ENCODE assay signal across 10 mouse cellular contexts in genomic region chr15:12194817-12195735, GRCm38 (mm10). TPM values are rescaled to one million over a fixed set of nuclear protein-coding genes. Genes with fewer than 3 reads are reported as not detected.
A peak's percentile ranks its signal among the peaks of the same experiment; 100 is the strongest.
DNase-seq lines count a peak whose midpoint lies in the region; ATAC-seq and TF ChIP-seq lines count a peak whose summit lies in the region.
"Had no signal": no experiment of that assay in that cellular context is flagged by ENCODE, and none has a peak within 500 bp of the region (broad histone marks: within the 10 kb centered on the region; RNA-seq: fewer than 3 reads in every experiment).

No protein-coding gene starts in this region.

- H3K9me3 ChIP-seq in heart, embryonic 11.5 days (replicated peaks; ENCODE audit: control insufficient read depth, low read length) = no peaks in the 10 kb centered on the region
- no peaks in the 10 kb centered on the region for H3K9me3 ChIP-seq in lung, postnatal 0 days (ENCODE audit: low read length)
- no peaks in the 10 kb centered on the region for H3K9me3 ChIP-seq in limb, embryonic 12.5 days
- H3K9me3 ChIP-seq in stomach, embryonic 14.5 days (ENCODE audit: control insufficient read depth, low read depth, low read length) = no peaks in the 10 kb centered on the region

- ATAC-seq in heart, embryonic 11.5 days (replicated peaks; ENCODE audit: insufficient number of reproducible peaks, low FRiP score, low TSS enrichment) = no peak
- no peak for ATAC-seq in lung, postnatal 0 days
- ATAC-seq in limb, embryonic 12.5 days (ENCODE audit: insufficient number of reproducible peaks, insufficient read depth, low FRiP score, low TSS enrichment, low read depth) = no peak
- ATAC-seq in stomach, embryonic 14.5 days (ENCODE audit: insufficient number of reproducible peaks, insufficient read depth, low FRiP score, low read depth) = no peak

- DNase-seq in heart, postnatal 25 days (ENCODE audit: low spot score) = no peak
- DNase-seq in lung, postnatal 0 days (ENCODE audit: low spot score) = no peak
- DNase-seq in lung, postnatal 36 days = no peak
- DNase-seq in cerebellum, postnatal 36 days = no peak
- DNase-seq in left cerebral cortex, adult 8-10 months (ENCODE audit: low spot score in 2 of 2) = no peak
- DNase-seq: thymus, postnatal 25 days had no signal

- H3K4me3 ChIP-seq in heart, embryonic 11.5 days (ENCODE audit: low read depth, low read length) = no peak overlapping the region
- H3K4me3 ChIP-seq in lung, postnatal 0 days (ENCODE audit: low read depth, low read length) = no peak overlapping the region
- H3K4me3 ChIP-seq in limb, embryonic 12.5 days (replicated peaks) = no peak overlapping the region
- H3K4me3 ChIP-seq in stomach, embryonic 14.5 days (ENCODE audit: low read depth, low read length) = no peak overlapping the region
- H3K4me3 ChIP-seq: left cerebral cortex, adult 2 months had no signal

- H3K27me3 ChIP-seq in heart, embryonic 11.5 days (ENCODE audit: control insufficient read depth, insufficient read depth, low read length) = no peaks in the 10 kb centered on the region
- no peaks in the 10 kb centered on the region for H3K27me3 ChIP-seq in lung, postnatal 0 days (replicated peaks; ENCODE audit: insufficient read depth, low read length)
- no peaks in the 10 kb centered on the region for H3K27me3 ChIP-seq in limb, embryonic 12.5 days
- no peaks in the 10 kb centered on the region for H3K27me3 ChIP-seq in stomach, embryonic 14.5 days (ENCODE audit: control insufficient read depth, insufficient read depth, low read length)

- H3K4me2 ChIP-seq in heart, embryonic 11.5 days = peak overlapping the region; percentile 59
- peak overlapping the region; percentile 38 for H3K4me2 ChIP-seq in lung, postnatal 0 days (replicated peaks; ENCODE audit: low read depth, low read length)
- H3K4me2 ChIP-seq in limb, embryonic 12.5 days = peak overlapping the region; percentile 40
- H3K4me2 ChIP-seq in stomach, embryonic 14.5 days (replicated peaks; ENCODE audit: low read depth, low read length) = peak overlapping the region; percentile 35

- intact Hi-C loops in heart, postnatal 25 days (cut with DNase I) = loop anchor here (10.0 kb wide), 1 partner anchor 600 kb away; no protein-coding TSS in a partner anchor

- H3K27ac ChIP-seq in heart, embryonic 11.5 days (ENCODE audit: low read depth, low read length) = peak overlapping the region; percentile 82; the same call in 1 of the 2 replicates
- H3K27ac ChIP-seq in lung, postnatal 0 days (ENCODE audit: low read length) = peak overlapping the region; percentile 28; the same call in 1 of the 2 replicates
- H3K27ac ChIP-seq in limb, embryonic 12.5 days = peak overlapping the region; percentile 90
- peak overlapping the region; percentile 90; the same call in 1 of the 2 replicates for H3K27ac ChIP-seq in stomach, embryonic 14.5 days (ENCODE audit: low read length)
- H3K27ac ChIP-seq: left cerebral cortex, adult 2 months had no signal

- H3K4me1 ChIP-seq in heart, embryonic 11.5 days (ENCODE audit: control insufficient read depth, insufficient read depth, low read length) = peaks cover 30% of the 10 kb centered on the region
- peaks cover 6% of the 10 kb centered on the region; the same call in 1 of the 2 replicates for H3K4me1 ChIP-seq in lung, postnatal 0 days (ENCODE audit: insufficient read depth, low read depth, low read length)
- H3K4me1 ChIP-seq in limb, embryonic 12.5 days (replicated peaks) = peaks cover 35% of the 10 kb centered on the region
- peaks cover 23% of the 10 kb centered on the region for H3K4me1 ChIP-seq in stomach, embryonic 14.5 days (ENCODE audit: control insufficient read depth, insufficient read depth, low read length)

- 40% methylated on average over 20 of the region's 20 CpGs for WGBS in heart, embryonic 11.5 days (ENCODE audit: insufficient replicate concordance)
- WGBS in lung, postnatal 0 days = 25% methylated on average over 20 of the region's 20 CpGs
- WGBS in limb, embryonic 12.5 days = 73% methylated on average over 20 of the region's 20 CpGs
- WGBS in stomach, embryonic 14.5 days = 40% methylated on average over 20 of the region's 20 CpGs

- no peak for TF ChIP-seq CTCF in lung, postnatal 0 days (IDR thresholded peaks at IDR 0.05)

- peaks cover 3% of the 10 kb centered on the region; the same call in 1 of the 2 replicates for H3K36me3 ChIP-seq in heart, embryonic 11.5 days (ENCODE audit: control insufficient read depth, insufficient read depth, low read length)
- H3K36me3 ChIP-seq in lung, postnatal 0 days (ENCODE audit: insufficient read depth, low read length) = no peaks in the 10 kb centered on the region
- peaks cover 13% of the 10 kb centered on the region for H3K36me3 ChIP-seq in limb, embryonic 12.5 days
- no peaks in the 10 kb centered on the region; the same call in 1 of the 2 replicates for H3K36me3 ChIP-seq in stomach, embryonic 14.5 days (ENCODE audit: control insufficient read depth, insufficient read depth, low read length)

- no peak for TF ChIP-seq EP300 in lung, postnatal 0 days (IDR thresholded peaks at IDR 0.05)

- H3K9ac ChIP-seq in heart, embryonic 11.5 days (ENCODE audit: low read depth, low read length) = peak overlapping the region; percentile 43; the same call in 1 of the 2 replicates
- no peak overlapping the region for H3K9ac ChIP-seq in lung, postnatal 0 days (replicated peaks; ENCODE audit: low read depth)
- H3K9ac ChIP-seq in limb, embryonic 12.5 days (replicated peaks) = no peak overlapping the region
- no peak overlapping the region for H3K9ac ChIP-seq in stomach, embryonic 14.5 days (replicated peaks; ENCODE audit: low read depth, low read length)

RNA-seq across cellular contexts. Expression of gene Mtmr12, which starts 9.8 kb away (rescaled TPM):
- 15.5 and 16.6 TPM in 2 replicates for polyA plus RNA-seq in heart, embryonic 11.5 days (2014; fragmentation: Nextera tagmentation; extraction: Ambion mirVana)
- 10 to 100 TPM in 1 of 2 experiments, 1 to 10 TPM in 1; 9.6 to 11.3 TPM for total RNA-seq in heart, postnatal 25 days (2021)
- polyA plus RNA-seq in lung, postnatal 0 days (2015; fragmentation: Nextera tagmentation; extraction: Ambion mirVana) = 12.3 and 14.6 TPM in 2 replicates
- polyA plus RNA-seq in limb, embryonic 12.5 days (2016; fragmentation: Nextera tagmentation; extraction: Ambion mirVana) = 20.7 and 22.4 TPM in 2 replicates
- 22.0 TPM in 2 replicates for polyA plus RNA-seq in stomach, embryonic 14.5 days (2014; fragmentation: Nextera tagmentation; extraction: Ambion mirVana)
- 10 to 100 TPM; 42.9 to 47.1 (median 44.7) TPM for total RNA-seq in left cerebral cortex, adult 8-10 months (2022)

Comparison
In these comparisons a context has a peak if more than half of its experiments do, and no peak if none do; other contexts are left out.
1. H3K27ac ChIP-seq: peak in every context shown above with its lines; median percentile 90 in limb, embryonic 12.5 days; 90 in stomach, embryonic 14.5 days; 82 in heart, embryonic 11.5 days; 28 in lung, postnatal 0 days.